Mouse (Mus musculus) left cerebral cortex, adult 11 months (tissue): ENCODE data around the gene Rprd2.
"Not testable (repeated sequence)": the region's sequence is repeated elsewhere in the genome, so short reads cannot be mapped to it uniquely, and the experiment has no call there.

Experiments used
- DNase-seq: peaks from one replicate; pipeline ENCODE4 v3.0.0; 2022; ENCODE audit warnings: low spot score

Rprd2 gene

GRCm38 (mm10) chr3:95818571-95819288 lies at the start of gene Rprd2:
Rprd2 (minus strand) TSS chr3:95818863.
- DNase-seq, result peak; percentile 58

- DNase-seq, result no peak
These were observed 48.7 kb upstream of the Rprd2 start for GRCm38 (mm10) chr3:95867408-95867807.

- no peak for DNase-seq
These were observed 47.4 kb upstream of the Rprd2 start for GRCm38 (mm10) chr3:95866071-95866470.

- DNase-seq, result no peak
These were observed 46.9 kb upstream of the Rprd2 start for GRCm38 (mm10) chr3:95865571-95865970.

- peak; percentile 80 for DNase-seq
These were observed 46.4 kb upstream of the Rprd2 start for GRCm38 (mm10) chr3:95865050-95865449.

GRCm38 (mm10) chr3:95863578-95863977 lies 44.9 kb upstream of the Rprd2 start:
- DNase-seq, result no peak

- peak; percentile 58 for DNase-seq
These were observed 43.1 kb upstream of the Rprd2 start for GRCm38 (mm10) chr3:95861796-95862195.

- DNase-seq, result no peak
These were observed 42.6 kb upstream of the Rprd2 start for GRCm38 (mm10) chr3:95861216-95861615.

- DNase-seq, result no peak
These were observed 41.7 kb upstream of the Rprd2 start for GRCm38 (mm10) chr3:95860323-95860722.

GRCm38 (mm10) chr3:95858278-95858677 lies 39.6 kb upstream of the Rprd2 start:
- not testable (repeated sequence) for DNase-seq

GRCm38 (mm10) chr3:95857050-95857449 lies 38.4 kb upstream of the Rprd2 start:
- not testable (repeated sequence) for DNase-seq

GRCm38 (mm10) chr3:95856115-95856514 lies 37.5 kb upstream of the Rprd2 start:
- no peak for DNase-seq

- DNase-seq, result peak; percentile 89
These were observed 36.9 kb upstream of the Rprd2 start, which contains the start of gene Prpf3 for GRCm38 (mm10) chr3:95855502-95856089. Prpf3 (minus strand) TSS chr3:95855885.

- DNase-seq, result no peak
These were observed 32.7 kb upstream of the Rprd2 start for GRCm38 (mm10) chr3:95851317-95851716.

GRCm38 (mm10) chr3:95850611-95851010 lies 31.9 kb upstream of the Rprd2 start:
- no peak for DNase-seq

- no peak for DNase-seq
These were observed 24.0 kb upstream of the Rprd2 start for GRCm38 (mm10) chr3:95842503-95843214.

GRCm38 (mm10) chr3:95839250-95839649 lies 20.6 kb upstream of the Rprd2 start:
- DNase-seq, result no peak

GRCm38 (mm10) chr3:95829053-95829452 lies 10.4 kb upstream of the Rprd2 start:
- DNase-seq, result no peak

GRCm38 (mm10) chr3:95826275-95826674 lies 7.6 kb upstream of the Rprd2 start:
- DNase-seq, result no peak

- no peak for DNase-seq
These were observed 1.7 kb upstream of the Rprd2 start for GRCm38 (mm10) chr3:95820046-95821010.

- peak; percentile 99 for DNase-seq
These were observed 805 bp upstream of the Rprd2 start for GRCm38 (mm10) chr3:95819351-95819985.
